Mouse (Mus musculus): Measurements from ENCODE around the gene Smyd4.

DNA sequence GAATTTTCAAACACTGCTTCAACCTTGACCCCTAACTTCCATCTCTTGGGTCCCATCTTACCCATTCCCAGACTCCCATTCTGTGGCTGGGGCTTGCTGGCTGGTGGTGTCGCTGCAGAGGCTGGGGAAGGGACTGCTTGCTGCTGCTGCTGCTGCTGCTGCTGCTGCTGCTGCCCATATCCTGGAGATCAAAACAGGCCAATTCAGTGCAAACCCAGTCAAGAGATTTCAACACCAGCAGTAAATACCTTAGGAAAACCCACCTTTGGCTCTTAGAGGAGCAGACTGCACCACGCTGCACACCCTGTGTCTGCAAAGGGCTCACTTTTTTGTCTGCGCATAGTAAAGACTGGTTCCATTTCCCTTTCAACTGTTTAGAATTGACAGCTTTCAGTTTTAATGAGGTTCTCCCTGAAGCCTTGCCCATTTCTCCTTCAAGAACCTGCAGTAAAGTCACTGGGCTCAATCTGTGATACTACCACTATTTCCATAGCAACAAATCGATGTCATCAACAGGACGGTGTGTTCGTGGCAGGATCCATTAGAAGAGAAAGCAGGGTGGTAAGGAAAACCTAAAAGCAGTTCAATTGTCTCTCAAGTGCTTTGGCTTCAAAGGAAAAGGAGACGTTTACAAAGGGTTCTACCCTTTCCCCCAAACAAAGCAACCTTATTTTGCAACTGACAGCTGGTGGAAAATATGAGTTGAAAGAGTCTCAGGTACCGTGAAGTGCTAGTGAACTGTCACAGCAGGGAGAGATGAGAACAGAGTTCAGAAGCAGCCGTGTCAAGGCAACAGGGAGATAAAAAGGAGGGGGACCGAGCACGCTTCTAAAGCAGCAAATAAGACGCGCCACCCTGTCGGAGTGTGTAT is 29.6 kb upstream of the Smyd4 start:
- TF ChIP-seq CTCF (IDR thresholded peaks at IDR 0.05; ENCODE audit: borderline replicate concordance, insufficient read depth, low read depth, low read length) (no peak), POLR2A (IDR thresholded peaks at IDR 0.05; ENCODE audit: borderline replicate concordance, insufficient read depth, low read length) (no peak)
